Mouse (Mus musculus) mesoderm, embryonic 11.5 days (tissue): ENCODE data around the gene Pim2.

Experiments
- DNase-seq: peaks from one replicate; pipeline ENCODE4 v3.0.0-alpha.2; 2012; ENCODE audit warnings: low read depth, low spot score

Pim2 gene

GRCm38 (mm10) chrX:7878007-7878419 lies at the start of gene Pim2:
Pim2 (plus strand) TSS chrX:7878262.
- peak; percentile 82 for DNase-seq

- DNase-seq: no peak
These were observed 40.9 kb upstream of the Pim2 start for GRCm38 (mm10) chrX:7837146-7837545.

- no peak for DNase-seq
These were observed 37.3 kb upstream of the Pim2 start for GRCm38 (mm10) chrX:7840842-7841162.

GRCm38 (mm10) chrX:7841163-7842162 lies 36.6 kb upstream of the Pim2 start, which contains the start of gene Otud5:
Otud5 (plus strand) TSS chrX:7841364.
- DNase-seq: peak; percentile 96

DNA sequence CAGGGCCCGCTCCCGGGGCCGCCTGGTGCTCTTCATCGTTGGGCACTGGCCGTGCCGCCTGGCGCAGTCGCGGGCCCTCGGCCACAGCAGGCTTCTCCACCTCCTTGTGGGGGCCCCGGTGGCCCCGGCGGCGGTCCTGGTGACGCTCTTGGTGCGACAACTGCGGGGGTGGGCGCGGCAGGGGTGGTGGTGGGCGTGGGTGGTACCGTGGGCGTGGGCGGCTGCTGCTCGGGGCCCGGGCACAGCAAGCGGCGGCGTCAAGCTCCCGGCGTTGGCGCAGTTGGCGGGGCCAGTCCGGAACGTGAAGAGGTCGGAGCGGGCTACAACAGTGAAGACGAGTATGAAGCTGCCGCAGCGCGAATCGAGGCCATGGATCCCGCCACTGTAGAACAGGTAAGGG lies 35.7 kb upstream of the Pim2 start:
- DNase-seq: no peak

- no peak for DNase-seq
These were observed 30.2 kb upstream of the Pim2 start for GRCm38 (mm10) chrX:7847845-7848244.

- peak; percentile 18 for DNase-seq
These were observed 23.5 kb upstream of the Pim2 start for GRCm38 (mm10) chrX:7854578-7854977.

- DNase-seq: no peak
These were observed 18.8 kb upstream of the Pim2 start for GRCm38 (mm10) chrX:7859191-7859753.

DNA sequence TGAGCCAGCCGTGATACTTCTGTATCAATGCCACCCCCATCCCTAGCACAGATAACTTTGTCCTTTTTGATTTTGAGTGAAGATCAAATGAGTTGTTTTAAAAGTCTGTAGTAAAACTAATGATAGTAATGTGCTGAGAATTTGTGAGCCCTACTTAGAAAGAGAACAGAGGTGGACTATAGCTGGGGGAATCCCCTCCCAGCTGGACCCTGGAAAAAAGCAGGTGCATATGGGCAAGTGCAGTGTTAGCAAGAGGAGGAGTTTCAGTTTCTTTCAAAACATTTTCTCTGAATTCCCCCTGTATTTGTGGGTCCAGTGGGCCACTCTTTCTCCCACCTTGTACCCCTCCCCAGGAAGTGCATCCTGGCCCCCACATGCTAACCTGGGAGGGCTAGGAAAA lies 14.9 kb upstream of the Pim2 start:
- no peak for DNase-seq

- DNase-seq: no peak
These were observed 13.5 kb upstream of the Pim2 start for GRCm38 (mm10) chrX:7864551-7864950.

DNA sequence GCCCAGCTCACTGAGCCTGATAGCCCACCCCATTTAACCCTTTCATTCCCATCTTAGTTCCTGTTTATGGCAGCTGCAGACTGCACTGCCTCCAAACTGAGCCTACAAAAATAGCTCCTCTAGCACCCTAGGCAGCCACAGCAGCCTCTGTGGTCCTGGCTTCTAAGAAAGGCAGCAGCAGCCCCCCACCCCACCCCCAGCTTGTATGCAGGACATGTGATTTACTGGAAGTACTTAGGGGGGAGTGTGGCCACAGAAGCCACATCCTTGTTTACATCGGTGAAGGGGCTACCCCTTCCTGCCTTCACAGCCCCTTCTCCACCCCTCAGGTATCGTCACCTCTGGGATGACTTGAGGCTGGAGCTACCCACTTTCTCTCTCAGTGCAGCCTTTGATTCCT lies 12.7 kb upstream of the Pim2 start:
- DNase-seq: no peak

DNA sequence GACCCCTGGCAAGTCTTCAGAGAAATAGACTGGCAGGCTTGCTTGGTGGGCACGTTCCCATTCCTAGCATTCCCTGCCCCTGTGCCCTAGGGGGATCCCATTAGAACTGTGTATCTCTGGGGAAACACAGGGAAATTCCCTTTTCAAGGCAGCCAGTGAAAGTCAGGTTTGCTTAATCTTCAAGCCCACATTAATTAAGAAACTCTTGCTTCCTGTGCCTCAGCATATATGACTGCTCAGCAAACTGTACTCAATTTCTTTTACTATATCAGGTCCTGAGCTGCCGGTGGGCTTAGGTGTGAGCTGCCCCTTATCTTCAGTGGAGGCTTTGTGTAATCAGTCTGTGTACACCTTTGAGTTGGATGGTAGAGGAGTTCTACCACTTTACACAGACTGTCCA lies 12.3 kb upstream of the Pim2 start:
- DNase-seq: no peak

DNA sequence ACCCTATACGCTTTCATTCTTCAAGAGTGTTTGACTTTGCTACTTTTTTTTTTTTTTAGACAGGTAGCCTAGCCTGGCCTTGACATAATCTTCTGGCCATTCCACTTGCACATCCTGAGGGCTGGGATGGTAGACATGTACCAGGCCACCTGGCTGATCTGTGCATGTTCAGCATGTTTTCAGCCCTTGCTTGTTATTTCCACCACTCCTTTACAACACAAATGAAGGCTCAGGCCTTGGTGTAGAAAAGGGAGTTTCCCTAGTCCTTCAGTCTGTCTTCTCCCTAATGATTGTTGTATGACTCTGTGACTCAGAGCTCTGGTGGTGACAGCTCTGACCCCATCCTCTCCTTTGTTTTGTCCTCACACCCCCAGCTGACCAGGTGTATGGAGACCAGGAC lies 10.9 kb upstream of the Pim2 start:
- DNase-seq: no peak

- no peak for DNase-seq
These were observed 9.6 kb upstream of the Pim2 start for GRCm38 (mm10) chrX:7868506-7868905.

DNA sequence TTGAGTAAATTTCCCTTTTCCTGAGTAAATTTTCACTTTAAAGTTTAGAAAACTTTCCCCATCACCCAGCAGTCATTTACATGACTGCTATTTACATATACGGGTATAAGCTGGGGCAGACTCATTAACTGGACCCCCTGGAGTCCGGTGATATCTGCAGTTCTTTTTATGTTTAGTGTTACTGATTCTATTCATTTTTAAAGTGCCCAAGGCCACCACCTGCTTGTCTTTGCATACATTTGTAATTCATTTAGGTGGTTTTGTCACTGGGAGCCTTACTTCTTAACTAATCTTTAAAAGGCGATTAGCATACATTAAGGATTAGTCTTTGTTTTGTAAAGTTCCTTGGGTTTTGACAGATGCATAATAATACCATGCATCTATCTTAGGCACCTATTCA lies 8.2 kb upstream of the Pim2 start:
- no peak for DNase-seq

DNA sequence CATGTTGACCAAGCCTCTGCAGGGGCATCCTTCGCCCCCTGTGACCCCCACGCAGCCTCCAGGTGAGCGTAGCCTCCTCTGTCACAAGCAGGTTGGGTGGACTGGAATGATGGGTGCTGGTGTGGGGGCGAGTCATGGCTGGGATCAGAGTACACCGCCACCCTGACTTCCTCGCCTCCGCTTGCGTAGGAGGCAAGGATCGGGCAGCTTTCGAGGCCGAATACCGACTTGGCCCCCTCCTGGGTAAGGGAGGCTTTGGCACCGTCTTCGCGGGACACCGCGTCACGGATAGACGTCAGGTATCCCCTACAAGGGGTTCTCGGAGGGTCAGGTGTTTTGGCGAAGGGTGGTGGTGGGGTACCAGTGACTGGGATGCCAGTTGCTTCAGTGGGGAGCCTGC lies 433 bp downstream of the Pim2 start:
- no peak for DNase-seq

DNA sequence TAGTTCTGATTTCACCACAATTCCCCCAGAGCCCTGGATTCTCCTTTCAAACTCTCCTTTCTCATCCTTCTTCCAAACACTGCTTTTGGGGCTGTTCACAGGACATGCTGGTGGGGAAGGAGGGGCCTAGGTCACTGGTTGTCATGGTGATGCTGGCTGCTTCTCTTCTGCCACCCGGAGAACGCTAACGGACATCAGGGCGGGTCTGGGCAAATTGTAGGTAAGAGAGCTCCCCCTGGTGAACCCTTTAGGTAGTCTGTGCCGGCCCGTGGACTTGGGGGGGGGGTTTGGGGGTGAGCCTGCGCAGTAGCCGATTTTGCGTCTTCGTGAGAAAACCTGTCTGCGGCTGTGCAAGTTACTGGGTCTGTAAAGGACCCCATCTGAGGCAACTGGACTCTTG lies 1.8 kb downstream of the Pim2 start:
- DNase-seq: peak; percentile 81

DNA sequence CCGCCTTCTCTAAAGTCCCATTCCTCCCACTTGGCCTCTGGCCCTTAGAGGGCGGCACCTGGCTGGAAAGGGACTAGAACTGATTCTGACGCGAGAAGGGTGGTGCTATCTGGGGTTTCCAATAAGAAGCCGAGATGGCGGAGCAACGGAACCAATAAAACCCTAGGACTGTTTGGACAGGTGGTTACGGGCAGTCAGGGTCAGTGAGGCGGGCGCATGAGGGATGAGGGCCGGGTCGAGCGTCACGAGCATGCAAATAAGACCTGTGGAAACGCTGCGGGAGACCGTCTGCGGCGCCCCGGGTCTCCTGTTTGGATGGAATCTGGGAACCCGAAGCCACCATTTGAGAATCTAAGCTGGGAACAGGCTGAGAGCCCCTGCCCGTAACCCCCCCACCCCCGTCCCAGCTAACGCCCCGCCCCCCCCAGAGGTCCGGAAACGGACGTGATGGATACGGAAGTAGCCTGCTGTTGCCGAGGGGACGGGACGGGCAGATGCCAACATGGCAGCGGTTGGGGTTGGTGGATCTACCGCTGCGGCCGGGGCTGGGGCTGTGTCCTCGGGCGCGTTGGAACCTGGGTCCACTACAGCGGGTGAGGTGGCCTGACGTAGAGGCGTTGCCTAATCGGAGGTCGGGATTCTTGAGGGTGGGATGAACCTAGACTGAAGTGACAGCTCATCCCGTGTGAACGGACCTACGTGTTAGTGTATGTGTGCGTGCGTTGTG lies 5.9 kb downstream of the Pim2 start, which contains the start of gene Slc35a2:
Slc35a2 (plus strand) TSS at position 188 of the 727 bp plus-strand sequence.
- DNase-seq: peak; percentile 82

- no peak for DNase-seq
These were observed 20.1 kb downstream of the Pim2 start for GRCm38 (mm10) chrX:7898211-7898610.

GRCm38 (mm10) chrX:7898880-7899874 lies 21.1 kb downstream of the Pim2 start, which contains the start of the genes Pqbp1 and Timm17b:
Pqbp1 (minus strand) TSS chrX:7899269.
Timm17b (plus strand) TSS chrX:7899357.
- DNase-seq: peak; percentile 90

- no peak for DNase-seq
These were observed 26.4 kb downstream of the Pim2 start for GRCm38 (mm10) chrX:7904441-7904840.
